Mouse (Mus musculus) heart, embryonic 14.5 days (tissue): ENCODE results near the gene Eif4enif1. TPM values are rescaled to one million over a fixed set of nuclear protein-coding genes. Genes with fewer than 3 reads are reported as not detected.
"Not testable (repeated sequence)": the region's sequence is repeated elsewhere in the genome, so short reads cannot be mapped to it uniquely, and the experiment has no call there.

Experiments
- ATAC-seq: fragments of 200-750 bp; cut with Nextera tagmentation; 2 replicates; pipeline ENCODE4 v1.8.0; 2017; ENCODE audit warnings: low read depth, moderate TSS enrichment; ENCODE audit not compliant: insufficient number of reproducible peaks, insufficient read depth, low FRiP score
- H3K27ac ChIP-seq, 2 experiments: fragments of 200-500 bp in 1 of 2; fragments of 300-500 bp in 1 of 2; sonication (generic) in 1 of 2; replicated peaks in 1 of 2; 2 replicates each; pipeline ENCODE4 v1.5.1; 2012 to 2014; ENCODE audit warnings: low read depth in 2 of 2, low read length in 2 of 2, control low read depth in 1 of 2, mild to moderate bottlenecking in 1 of 2, mixed read lengths in 1 of 2; ENCODE audit not compliant: control insufficient read depth in 1 of 2, insufficient read depth in 1 of 2
- H3K27me3 ChIP-seq: fragments of 300-500 bp; sonication (generic); 2 replicates; pipeline ENCODE4 v1.6.1; 2014; ENCODE audit warnings: mild to moderate bottlenecking, low read length, control low read depth; ENCODE audit not compliant: control insufficient read depth, insufficient read depth
- H3K36me3 ChIP-seq: fragments of 300-500 bp; sonication (generic); 2 replicates; pipeline ENCODE4 v1.6.1; 2014; ENCODE audit warnings: mild to moderate bottlenecking, control low read depth, low read length, mixed read lengths; ENCODE audit not compliant: control insufficient read depth, insufficient read depth
- H3K4me1 ChIP-seq, 2 experiments: fragments of 200-500 bp in 1 of 2; fragments of 300-500 bp in 1 of 2; sonication (generic) in 1 of 2; 2 replicates each; pipeline ENCODE4 v1.6.1; 2012 to 2014; ENCODE audit warnings: low read length in 2 of 2, control low read depth in 1 of 2, mixed read lengths in 1 of 2; ENCODE audit not compliant: control insufficient read depth in 2 of 2, insufficient read depth in 2 of 2
- H3K4me2 ChIP-seq: fragments of 300-500 bp; sonication (generic); 2 replicates; pipeline ENCODE4 v1.6.1; 2014; ENCODE audit warnings: mild to moderate bottlenecking, low read length
- H3K4me3 ChIP-seq, 2 experiments: fragments of 200-500 bp in 1 of 2; fragments of 300-500 bp in 1 of 2; sonication (generic) in 1 of 2; 2 replicates each; pipeline ENCODE4 v1.5.1; 2012 to 2014; ENCODE audit warnings: low read length in 2 of 2, mild to moderate bottlenecking in 2 of 2, control low read depth in 1 of 2, low read depth in 1 of 2, moderate library complexity in 1 of 2; ENCODE audit not compliant: control insufficient read depth in 1 of 2, insufficient read depth in 1 of 2
- H3K9ac ChIP-seq: fragments of 300-500 bp; sonication (generic); 2 replicates; pipeline ENCODE4 v1.6.1; 2014; ENCODE audit warnings: mild to moderate bottlenecking, low read length
- H3K9me3 ChIP-seq: fragments of 300-500 bp; sonication (generic); 2 replicates; pipeline ENCODE4 v1.6.1; 2016; ENCODE audit warnings: low read length, control low read depth; ENCODE audit not compliant: control insufficient read depth
- WGBS: fragments of 180-500 bp; shearing (Covaris S2); extraction: QIAGEN DNeasy Blood & Tissue Kit; methylation state at CpG from one replicate; pipeline ENCODE4 v1.1.7; 2014; 5-methylcytosine and 5-hydroxymethylcytosine counted together
- polyA plus RNA-seq: library from polyadenylated mRNA; unstranded; fragments of >200 nt; fragmentation: Nextera tagmentation; extraction: Ambion mirVana; gene quantifications from 2 replicates; pipeline ENCODE4 v1.2.1, GENCODE M21; 2014

The Eif4enif1 gene
- polyA plus RNA-seq, 1 experiment from 2014 or later, result 45.1 TPM

- H3K36me3 ChIP-seq, H3K27ac ChIP-seq, H3K4me1 ChIP-seq, H3K9ac ChIP-seq, H3K4me2 ChIP-seq, H3K27me3 ChIP-seq, H3K9me3 ChIP-seq, H3K4me3 ChIP-seq, ATAC-seq: not testable (repeated sequence)
- WGBS, result 94% methylated on average over 1 of the region's 1 CpGs
These were observed 19.5 kb upstream of the Eif4enif1 start for GRCm38 (mm10) chr11:3182707-3183106.

- Histone ChIP-seq H3K27ac (no peak within 1 kb of the TSS), H3K9me3 (no peaks in the 10 kb centered on the region), H3K27me3 (no peaks in the 10 kb centered on the region), H3K36me3 (no peaks in the 10 kb centered on the region), H3K4me1 (no peaks in the 10 kb centered on the region), H3K9ac (no peak within 1 kb of the TSS), H3K4me2 (no peak within 1 kb of the TSS), H3K4me3 (no peak within 1 kb of the TSS)
- WGBS, result 80% methylated on average over 25 of the region's 25 CpGs
- no peak for ATAC-seq
These were observed 8.8 kb upstream of the Eif4enif1 start, which contains the start of gene Sfi1 for GRCm38 (mm10) chr11:3193363-3193762. Sfi1 (minus strand) TSS chr11:3193463.

- not testable (repeated sequence) for H3K4me2 ChIP-seq, H3K4me1 ChIP-seq, H3K4me3 ChIP-seq, H3K9ac ChIP-seq, H3K27ac ChIP-seq, H3K27me3 ChIP-seq, ATAC-seq, H3K9me3 ChIP-seq
- 93% methylated on average over 5 of the region's 7 CpGs for WGBS
- peaks cover 11% of the 10 kb centered on the region for H3K36me3 ChIP-seq
These were observed 1.6 kb upstream of the Eif4enif1 start for GRCm38 (mm10) chr11:3200636-3201035.

DNA sequence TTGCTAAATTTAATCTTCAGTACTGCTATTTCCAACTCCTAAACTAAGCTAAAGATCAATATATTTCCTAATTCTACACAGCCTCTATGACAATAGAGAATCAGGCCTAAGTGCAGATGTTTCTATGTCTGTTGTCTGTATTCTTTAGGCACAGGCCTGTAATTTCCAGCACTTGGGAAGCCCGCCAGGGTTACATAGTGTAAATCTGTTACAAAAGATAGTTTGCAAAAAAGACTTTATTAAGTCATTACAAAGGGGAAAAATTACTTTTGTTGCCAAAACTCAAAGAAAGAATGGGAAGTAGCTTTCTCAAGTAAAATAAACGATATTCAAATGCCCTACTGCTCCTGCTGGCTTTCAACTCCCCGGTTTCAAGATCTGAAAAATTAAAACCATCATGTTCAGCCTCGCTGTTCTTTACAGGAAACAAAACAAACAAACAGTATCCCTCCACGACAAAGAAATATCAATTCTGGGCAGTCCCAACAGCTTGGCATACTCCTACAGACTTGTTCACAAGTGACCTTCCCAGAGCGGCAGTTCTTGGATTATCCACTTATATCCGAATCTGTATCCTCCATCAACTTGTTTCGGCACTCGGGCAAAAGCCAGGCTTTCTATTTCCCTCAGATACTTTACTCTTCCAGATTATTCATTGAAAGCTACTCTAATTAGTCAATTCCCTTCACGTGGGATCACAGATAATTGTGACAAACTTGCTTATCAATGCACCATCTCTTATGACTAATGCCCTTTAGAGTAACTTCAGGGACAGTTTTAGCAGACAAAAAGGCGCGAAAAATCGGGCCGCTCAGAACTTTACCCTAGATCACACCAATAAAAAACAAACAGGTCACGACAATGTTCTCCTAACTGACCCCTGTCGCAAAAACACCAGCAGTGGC, 614 bp upstream of the Eif4enif1 start:
- peak overlapping the region; percentile 37 to 82 for H3K27ac ChIP-seq
- no peaks in the 10 kb centered on the region for H3K27me3 ChIP-seq

GRCm38 (mm10) chr11:3202781-3203441, 719 bp downstream of the Eif4enif1 start:
- Histone ChIP-seq H3K9me3 (no peaks in the 10 kb centered on the region), H3K27me3 (no peaks in the 10 kb centered on the region), H3K9ac (peak overlapping the region; percentile 62), H3K27ac (peak overlapping the region; percentile 29), H3K4me3 (peak overlapping the region; percentile 40 to 56), H3K4me1 (no peaks in the 10 kb centered on the region), H3K36me3 (peaks cover 34% of the 10 kb centered on the region), H3K4me2 (peak overlapping the region; percentile 43)
- under 1% methylated on average over 47 of the region's 57 CpGs for WGBS
- peak; percentile 18 for ATAC-seq

More for the DNA sequence above, 614 bp upstream of the Eif4enif1 start:
- ATAC-seq, result no peak
- Histone ChIP-seq H3K4me1 (no peaks in the 10 kb centered on the region), H3K4me2 (peak overlapping the region; percentile 34), H3K36me3 (peaks cover 20% of the 10 kb centered on the region), H3K4me3 (peak overlapping the region; percentile 40 to 53), H3K9me3 (no peaks in the 10 kb centered on the region), H3K9ac (peak overlapping the region; percentile 62)
- WGBS, result 8% methylated on average over 16 of the region's 16 CpGs

- ATAC-seq, result no peak
- peak overlapping the region; percentile 62; the same call in 1 of the 2 replicates for H3K9ac ChIP-seq
- 76% methylated on average over 2 of the region's 2 CpGs for WGBS
- peaks cover 42% of the 10 kb centered on the region for H3K36me3 ChIP-seq
- no peaks in the 10 kb centered on the region for H3K4me1 ChIP-seq
- no peak overlapping the region for H3K27ac ChIP-seq
- H3K27me3 ChIP-seq, result no peaks in the 10 kb centered on the region
- H3K4me2 ChIP-seq, result peak overlapping the region; percentile 43
- peak overlapping the region in 1 of 2 experiments; percentile 40; a peak in 1 of 4 replicates for H3K4me3 ChIP-seq
- no peaks in the 10 kb centered on the region for H3K9me3 ChIP-seq
These were observed 1.6 kb downstream of the Eif4enif1 start for GRCm38 (mm10) chr11:3203771-3204170.

GRCm38 (mm10) chr11:3205207-3205606, 3.0 kb downstream of the Eif4enif1 start:
- Histone ChIP-seq H3K27me3 (no peaks in the 10 kb centered on the region), H3K4me2 (no peak overlapping the region), H3K9me3 (no peaks in the 10 kb centered on the region), H3K4me3 (no peak overlapping the region), H3K9ac (no peak overlapping the region), H3K27ac (no peak overlapping the region), H3K4me1 (no peaks in the 10 kb centered on the region), H3K36me3 (peaks cover 56% of the 10 kb centered on the region)
- WGBS, result 87% methylated on average over 3 of the region's 3 CpGs
- ATAC-seq, result no peak
